Mouse (Mus musculus) lung, postnatal 10 days (tissue): ENCODE data around the gene Cd274.

Experiments
- DNase-seq: peaks from one replicate; pipeline ENCODE4 v3.0.0; 2021

The Cd274 gene

DNA sequence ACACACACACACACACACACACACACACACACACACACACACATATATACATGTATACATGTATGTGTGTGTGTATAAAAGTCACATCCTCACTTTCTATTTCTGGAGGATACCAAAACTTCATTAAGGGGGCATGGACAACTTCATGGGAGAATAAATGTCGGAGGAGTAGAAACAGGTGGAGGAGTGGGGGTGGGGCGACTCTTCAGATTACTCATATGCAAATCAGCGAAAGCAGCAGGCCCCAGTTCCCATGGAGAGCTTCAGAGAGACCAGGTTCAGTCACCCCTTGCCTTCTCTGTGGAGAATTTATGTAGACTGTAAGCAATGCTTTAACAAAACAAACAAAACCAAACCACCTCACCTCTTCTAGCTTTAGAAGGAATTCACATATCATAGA, 2.1 kb upstream of the Cd274 start:
- no peak for DNase-seq

GRCm38 (mm10) chr19:29366226-29366968, 858 bp upstream of the Cd274 start:
- no peak for DNase-seq

GRCm38 (mm10) chr19:29368041-29368440, 786 bp downstream of the Cd274 start:
- DNase-seq, result no peak

- DNase-seq, result no peak
Observed at GRCm38 (mm10) chr19:29368671-29369309, 1.5 kb downstream of the Cd274 start.

DNA sequence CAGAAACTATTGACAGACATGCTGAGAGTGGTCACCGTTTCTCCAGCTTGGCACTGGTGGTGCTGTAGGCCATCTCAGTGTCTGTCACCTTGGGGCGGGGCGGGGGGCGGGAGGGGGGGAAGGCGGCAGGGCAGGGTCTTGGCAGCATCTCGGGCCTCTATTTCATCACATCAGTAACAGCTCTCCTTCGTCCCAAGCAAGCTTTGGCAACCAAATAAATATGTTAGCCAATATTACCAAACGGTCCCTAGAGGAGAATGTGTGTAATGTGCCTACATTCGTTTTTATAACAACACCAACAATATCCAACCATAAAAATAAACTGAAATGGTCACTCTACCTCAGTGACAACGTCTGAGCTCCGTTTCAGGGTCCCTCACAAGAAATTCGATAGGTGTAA, 2.9 kb downstream of the Cd274 start:
- no peak for DNase-seq

GRCm38 (mm10) chr19:29370545-29371283, 3.5 kb downstream of the Cd274 start:
- DNase-seq, result no peak

GRCm38 (mm10) chr19:29371284-29372081, 4.2 kb downstream of the Cd274 start:
- no peak for DNase-seq

- no peak for DNase-seq
Observed at GRCm38 (mm10) chr19:29372138-29372537, 4.9 kb downstream of the Cd274 start.

- no peak for DNase-seq
Observed at GRCm38 (mm10) chr19:29372621-29373020, 5.4 kb downstream of the Cd274 start.

GRCm38 (mm10) chr19:29373438-29373837, 6.2 kb downstream of the Cd274 start:
- no peak for DNase-seq

GRCm38 (mm10) chr19:29374947-29375346, 7.7 kb downstream of the Cd274 start:
- no peak for DNase-seq

DNA sequence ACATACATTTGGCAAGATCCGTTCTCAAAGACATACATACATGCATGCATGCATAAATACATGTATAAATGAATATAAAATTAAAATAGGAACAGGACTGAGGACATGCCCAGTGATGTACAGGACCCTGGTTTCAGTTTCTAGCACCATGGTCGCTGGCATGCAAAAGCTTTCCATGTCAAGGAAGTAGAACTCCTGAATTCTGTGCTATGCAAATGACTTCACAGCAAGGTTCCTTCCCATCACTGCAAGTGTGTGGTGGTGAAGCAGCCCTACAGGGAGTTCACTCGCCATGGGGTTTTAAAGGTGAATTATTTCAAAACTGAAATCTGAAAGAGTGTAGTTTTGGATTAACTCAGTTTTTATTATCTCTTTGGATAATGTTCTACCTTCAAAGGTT, 9.1 kb downstream of the Cd274 start:
- no peak for DNase-seq

- DNase-seq, result no peak
Observed at GRCm38 (mm10) chr19:29379839-29380603, 12.8 kb downstream of the Cd274 start.

DNA sequence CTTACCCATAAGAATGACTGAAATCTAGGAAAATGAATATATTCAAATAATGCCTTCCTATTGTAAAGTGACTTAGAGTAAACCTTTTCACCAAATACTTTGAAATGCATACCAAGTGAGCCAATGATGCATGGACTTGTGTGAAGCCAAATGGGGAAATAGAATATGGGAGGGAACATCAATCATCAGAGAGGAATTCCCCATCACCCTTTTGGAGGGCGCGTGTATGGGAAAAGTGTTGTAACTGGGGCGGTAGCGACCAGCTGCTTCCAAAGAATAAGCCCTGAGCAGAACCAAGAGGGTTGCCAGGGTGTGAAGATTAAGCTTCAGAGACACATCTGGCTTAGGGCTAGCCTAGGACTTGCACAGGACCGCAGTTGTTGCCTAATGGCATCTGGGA, 16.1 kb downstream of the Cd274 start:
- DNase-seq, result no peak

GRCm38 (mm10) chr19:29384412-29384811, 17.2 kb downstream of the Cd274 start:
- no peak for DNase-seq

DNA sequence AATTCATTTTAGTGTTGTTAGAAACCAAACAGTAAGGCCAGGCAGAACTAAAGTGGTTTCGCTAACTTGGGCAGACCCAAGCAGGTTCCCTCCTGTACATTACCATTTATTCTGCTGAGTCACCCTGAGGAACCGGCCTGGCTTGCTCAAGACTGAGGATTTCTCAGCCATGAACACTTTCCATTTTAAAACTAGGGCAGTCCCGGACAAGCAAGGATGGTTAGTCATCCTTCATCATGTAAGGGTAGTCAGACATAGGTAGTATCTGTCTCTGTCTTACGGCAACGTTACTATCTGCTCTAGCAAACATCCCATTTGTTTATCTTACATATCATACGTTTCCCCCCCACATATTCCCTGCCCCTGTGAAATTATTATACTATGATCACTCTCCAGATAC, 17.7 kb downstream of the Cd274 start:
- DNase-seq, result no peak

- no peak for DNase-seq
Observed at GRCm38 (mm10) chr19:29385822-29386221, 18.6 kb downstream of the Cd274 start.

DNA sequence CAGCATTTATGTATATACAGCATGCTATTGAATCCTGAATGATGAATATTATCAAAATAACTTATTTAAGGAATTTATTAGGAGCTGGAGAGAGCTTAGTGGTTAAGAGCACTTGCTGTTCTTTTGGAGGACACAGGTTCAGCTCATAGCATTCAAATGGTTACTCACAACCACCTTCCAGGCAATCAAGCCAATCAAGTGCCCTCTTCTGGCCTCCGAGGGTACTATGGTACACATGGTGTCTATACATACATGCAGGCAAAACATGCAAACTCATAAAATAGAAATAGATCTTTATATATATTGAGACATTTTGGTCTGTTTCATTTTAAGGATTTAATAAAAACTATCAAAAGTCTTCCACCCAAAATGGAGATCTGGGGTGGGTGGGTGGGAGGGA, 21.6 kb downstream of the Cd274 start:
- no peak for DNase-seq

DNA sequence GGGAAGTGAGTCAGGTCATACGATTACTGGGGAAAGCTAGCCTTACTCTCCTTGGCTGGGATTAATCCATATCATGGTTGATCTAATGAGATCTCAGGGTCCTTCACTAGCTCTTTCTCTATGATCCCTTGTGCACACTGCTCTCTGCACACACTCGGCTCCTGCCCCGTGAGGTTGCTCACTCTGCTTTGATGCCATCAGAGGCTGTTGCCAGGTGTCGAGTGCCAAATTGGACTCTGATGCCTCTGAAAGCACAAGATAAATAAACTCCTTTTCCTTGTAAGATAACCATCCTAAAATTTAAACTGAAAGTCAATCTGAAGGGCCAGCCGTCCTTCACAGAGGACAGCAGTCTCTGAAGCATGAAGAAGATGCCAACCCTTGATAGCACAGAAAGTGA, 23.2 kb downstream of the Cd274 start:
- DNase-seq, result no peak

- no peak for DNase-seq
Observed at GRCm38 (mm10) chr19:29391279-29391678, 24.0 kb downstream of the Cd274 start.

DNA sequence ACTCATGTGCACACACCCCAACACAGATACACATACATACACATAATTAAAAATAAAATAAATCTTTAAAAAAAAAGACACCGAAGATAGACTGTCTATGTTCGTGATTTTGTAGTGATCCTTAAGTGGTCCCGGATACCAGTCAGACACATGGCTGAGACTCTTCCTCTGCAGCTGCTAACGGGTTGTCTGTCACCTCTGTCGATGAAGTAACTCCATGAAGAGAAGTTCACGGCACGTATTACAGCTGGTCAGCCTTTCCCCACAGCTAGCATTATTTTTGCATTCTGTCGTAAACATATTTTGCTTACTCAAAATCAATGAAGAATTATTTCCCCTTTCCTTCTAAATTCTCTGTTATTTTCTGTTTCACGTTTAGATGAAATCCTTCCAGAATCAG, 26.1 kb downstream of the Cd274 start:
- DNase-seq, result no peak

DNA sequence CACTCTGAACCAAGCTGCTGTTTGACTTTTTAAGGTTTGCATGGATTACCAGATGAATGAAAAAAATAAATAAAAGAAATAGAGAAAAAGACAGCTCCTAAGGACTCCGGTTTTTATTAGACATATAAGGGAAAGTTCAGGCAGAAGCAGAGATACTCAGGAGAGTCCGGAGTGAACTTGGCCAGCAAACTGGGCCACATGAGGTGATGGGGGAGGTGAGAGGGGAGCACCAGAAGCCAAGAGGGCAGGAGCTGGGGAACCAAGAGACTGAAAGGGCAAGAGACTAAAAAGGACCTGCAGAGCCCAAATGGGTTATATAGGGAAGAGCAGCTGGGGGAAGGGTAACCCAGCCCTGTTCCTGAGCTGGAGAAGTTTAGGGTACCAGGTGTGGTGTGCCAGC, 27.5 kb downstream of the Cd274 start:
- DNase-seq, result no peak
